Mouse (Mus musculus): ENCODE results near the gene Cdrt4.

DNA sequence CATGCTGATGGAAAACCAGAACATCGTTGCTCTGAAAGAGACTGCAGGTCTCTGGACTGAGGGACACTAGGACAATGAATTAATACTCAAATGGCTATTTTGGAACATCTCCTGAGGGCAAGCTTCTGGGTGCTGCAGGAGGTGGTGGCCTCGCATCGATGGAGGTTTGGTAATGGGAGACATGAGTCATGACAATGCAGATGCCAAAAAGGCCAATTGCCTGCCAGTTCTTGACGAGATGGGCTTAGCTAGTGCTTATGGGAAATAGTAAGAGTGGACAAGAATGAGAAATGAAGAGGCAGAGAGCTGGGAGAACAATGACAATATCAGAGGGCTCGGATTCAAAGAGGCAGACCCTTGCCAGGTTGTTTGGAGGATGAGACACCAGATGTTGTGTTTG is 72.5 kb downstream of the Cdrt4 start:
- TF ChIP-seq MXI1 (IDR thresholded peaks at IDR 0.05; ENCODE audit: low read depth, low read length), result no peak
- no peak for TF ChIP-seq CTCF (conservative IDR thresholded peaks at IDR 0.05 in 1 of 2, IDR thresholded peaks at IDR 0.05 in 1 of 2; ENCODE audit: low read depth in 2 of 2, low read length in 2 of 2)
- TF ChIP-seq E2F4 (IDR thresholded peaks at IDR 0.05; ENCODE audit: insufficient replicate concordance, low read depth, low read length), result no peak
- TF ChIP-seq HCFC1 (IDR thresholded peaks at IDR 0.05; ENCODE audit: low read depth, low read length), result no peak
- TF ChIP-seq USF1 (IDR thresholded peaks at IDR 0.05; ENCODE audit: low read depth, low read length), result no peak
- 0 out of 2 replicates have a peak, but pooled peaks have one; percentile 25 for TF ChIP-seq EP300 (IDR thresholded peaks at IDR 0.05; ENCODE audit: low read length)
- TF ChIP-seq POLR2AphosphoS2 (IDR thresholded peaks at IDR 0.05; ENCODE audit: low read depth, low read length), result no peak
- no peak for TF ChIP-seq POLR2A (IDR thresholded peaks at IDR 0.05; ENCODE audit: low read depth, low read length)
- TF ChIP-seq GABPA (IDR thresholded peaks at IDR 0.05; ENCODE audit: insufficient replicate concordance, low read depth, low read length), result no peak

Data from CH12.LX (cell line).